Mouse (Mus musculus): Measurements from ENCODE around the gene Pitx2. TPM values are rescaled to one million over a fixed set of nuclear protein-coding genes. Genes with fewer than 3 reads are reported as not detected.

Pitx2 gene
- polyA plus RNA-seq, 1 experiment, result not detected

DNA sequence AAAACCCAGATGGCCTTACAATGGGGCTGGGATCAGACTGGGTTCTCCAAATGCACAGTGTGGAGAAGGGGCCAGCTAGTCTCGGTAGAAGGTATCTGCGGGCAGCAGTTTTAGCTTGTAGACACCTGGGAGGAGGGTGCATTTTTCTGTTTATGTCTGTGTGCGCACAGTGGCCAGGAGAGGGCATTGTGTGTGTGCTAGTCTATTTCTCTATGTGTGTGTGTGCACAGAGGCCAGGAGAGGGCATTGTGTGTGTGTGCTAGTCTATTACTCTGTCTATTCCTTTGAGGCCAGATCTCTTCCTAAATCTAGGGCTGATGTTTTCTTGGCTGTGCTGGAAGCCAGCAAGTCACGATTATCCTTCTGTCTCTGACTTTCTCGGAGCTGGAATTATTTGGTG is 58.8 kb downstream of the Pitx2 start:
- Histone ChIP-seq H3K4me1 (ENCODE audit: control insufficient read depth) (no peaks in the 10 kb centered on the region), H3K4me3 (replicated peaks) (no peak overlapping the region), H3K36me3 (ENCODE audit: control insufficient read depth) (no peaks in the 10 kb centered on the region), H3K27me3 (ENCODE audit: control insufficient read depth) (no peaks in the 10 kb centered on the region; the same call in 1 of the 2 replicates), H3K9me3 (ENCODE audit: control insufficient read depth, low read length) (no peaks in the 10 kb centered on the region)
- TF ChIP-seq TAL1 (IDR thresholded peaks at IDR 0.05; ENCODE audit: low read length) (no peak), GATA1 (IDR thresholded peaks at IDR 0.05; ENCODE audit: low read length) (no peak)

Other genes with a start within 250 kb of the Pitx2 start
- not detected in 2 replicates for gene Enpep, start 132.8 kb downstream of the Pitx2 start, polyA plus RNA-seq (2012)

Measured in erythroblast, embryonic 14.5 days (primary cell).